Mouse (Mus musculus): Measurements from ENCODE around the gene Phf1. TPM values are rescaled to one million over a fixed set of nuclear protein-coding genes. Genes with fewer than 3 reads are reported as not detected.
A peak's percentile ranks its signal among the peaks of the same experiment; 100 is the strongest.

The Phf1 gene
- polyA plus RNA-seq, 1 experiment from 2014 or later: 7.5 TPM

GRCm38 (mm10) chr17:26938731-26939130 is 5.9 kb downstream of the Phf1 start:
- peak overlapping the region; percentile 55 for H3K4me3 ChIP-seq (ENCODE audit: low read depth, low read length)
- no peaks in the 10 kb centered on the region for H3K27me3 ChIP-seq (ENCODE audit: insufficient read depth, low read length)
- WGBS: 0% methylated on average over 22 of the region's 22 CpGs
- H3K9ac ChIP-seq: peak overlapping the region; percentile 56
- ATAC-seq (ENCODE audit: insufficient read depth): peak; percentile 3; the same call in 1 of the 2 replicates
- peaks cover 36% of the 10 kb centered on the region for H3K36me3 ChIP-seq (ENCODE audit: insufficient read depth)
- peak overlapping the region; percentile 91 for H3K4me2 ChIP-seq
- peak overlapping the region; percentile 84 for H3K27ac ChIP-seq (ENCODE audit: low read depth)
- no peak for DNase-seq
- no peak for TF ChIP-seq CTCF (IDR thresholded peaks at IDR 0.05; ENCODE audit: low read depth)
- H3K9me3 ChIP-seq (ENCODE audit: low read depth, low read length): no peaks in the 10 kb centered on the region
- H3K4me1 ChIP-seq (ENCODE audit: insufficient read depth): 0 out of 2 replicates have a peak, but pooled peaks cover 8% of the 10 kb centered on the region

- 0 out of 2 replicates have a peak, but pooled peaks cover 8% of the 10 kb centered on the region for H3K4me1 ChIP-seq (ENCODE audit: insufficient read depth)
- peak within 1 kb of the TSS; percentile 96 for H3K27ac ChIP-seq (ENCODE audit: low read depth)
- peak within 1 kb of the TSS; percentile 91 for H3K4me2 ChIP-seq
- peak within 1 kb of the TSS; percentile 68 for H3K9ac ChIP-seq
- H3K4me3 ChIP-seq (ENCODE audit: low read depth, low read length): peak within 1 kb of the TSS; percentile 55
- no peaks in the 10 kb centered on the region for H3K27me3 ChIP-seq (ENCODE audit: insufficient read depth, low read length)
- peaks cover 32% of the 10 kb centered on the region for H3K36me3 ChIP-seq (ENCODE audit: insufficient read depth)
- DNase-seq (peak; percentile 100), ATAC-seq (ENCODE audit: insufficient read depth) (peak; percentile 93)
- TF ChIP-seq CTCF (IDR thresholded peaks at IDR 0.05; ENCODE audit: low read depth): no peak
- no peaks in the 10 kb centered on the region for H3K9me3 ChIP-seq (ENCODE audit: low read depth, low read length)
- WGBS: under 1% methylated on average over 68 of the region's 70 CpGs
These were observed 6.5 kb downstream of the Phf1 start, which contains the start of gene Cuta for GRCm38 (mm10) chr17:26939178-26939972. Gene Cuta (minus strand): TSS chr17:26939569.

GRCm38 (mm10) chr17:26939973-26940300 is 7.1 kb downstream of the Phf1 start:
- TF ChIP-seq CTCF (IDR thresholded peaks at IDR 0.05; ENCODE audit: low read depth): no peak
- Histone ChIP-seq H3K27me3 (ENCODE audit: insufficient read depth, low read length) (no peaks in the 10 kb centered on the region), H3K9me3 (ENCODE audit: low read depth, low read length) (no peaks in the 10 kb centered on the region), H3K4me2 (peak overlapping the region; percentile 88), H3K27ac (ENCODE audit: low read depth) (peak overlapping the region; percentile 96), H3K36me3 (ENCODE audit: insufficient read depth) (peaks cover 27% of the 10 kb centered on the region), H3K4me1 (ENCODE audit: insufficient read depth) (0 out of 2 replicates have a peak, but pooled peaks cover 8% of the 10 kb centered on the region), H3K9ac (peak overlapping the region; percentile 68), H3K4me3 (ENCODE audit: low read depth, low read length) (peak overlapping the region; percentile 55)
- 3% methylated on average over 3 of the region's 3 CpGs for WGBS
- DNase-seq (no peak), ATAC-seq (ENCODE audit: insufficient read depth) (peak; percentile 4; the same call in 1 of the 2 replicates)

- no peak for ATAC-seq (ENCODE audit: insufficient read depth)
- Histone ChIP-seq H3K9ac (peak within 1 kb of the TSS; percentile 68), H3K36me3 (ENCODE audit: insufficient read depth) (peaks cover 14% of the 10 kb centered on the region), H3K4me3 (ENCODE audit: low read depth, low read length) (peak within 1 kb of the TSS; percentile 55), H3K4me2 (peak within 1 kb of the TSS; percentile 88), H3K27me3 (ENCODE audit: insufficient read depth, low read length) (no peaks in the 10 kb centered on the region), H3K27ac (ENCODE audit: low read depth) (peak within 1 kb of the TSS; percentile 96), H3K4me1 (ENCODE audit: insufficient read depth) (peaks cover 14% of the 10 kb centered on the region; the same call in 1 of the 2 replicates), H3K9me3 (ENCODE audit: low read depth, low read length) (no peaks in the 10 kb centered on the region)
- 4% methylated on average over 22 of the region's 24 CpGs for WGBS
- no peak for TF ChIP-seq CTCF (IDR thresholded peaks at IDR 0.05; ENCODE audit: low read depth)
- DNase-seq: peak; percentile 43
These were observed 8.4 kb downstream of the Phf1 start, which contains the start of gene Syngap1 for GRCm38 (mm10) chr17:26941031-26941789. Gene Syngap1 (plus strand): TSS chr17:26941253.

GRCm38 (mm10) chr17:26941841-26942570 is 9.2 kb downstream of the Phf1 start:
- ATAC-seq (ENCODE audit: insufficient read depth): no peak
- H3K4me1 ChIP-seq (ENCODE audit: insufficient read depth): peaks cover 17% of the 10 kb centered on the region; the same call in 1 of the 2 replicates
- DNase-seq: no peak
- H3K9me3 ChIP-seq (ENCODE audit: low read depth, low read length): no peaks in the 10 kb centered on the region
- WGBS: 14% methylated on average over 4 of the region's 4 CpGs
- H3K36me3 ChIP-seq (ENCODE audit: insufficient read depth): peaks cover 6% of the 10 kb centered on the region
- no peak overlapping the region for H3K27ac ChIP-seq (ENCODE audit: low read depth)
- no peak for TF ChIP-seq CTCF (IDR thresholded peaks at IDR 0.05; ENCODE audit: low read depth)
- peak overlapping the region; percentile 57 for H3K9ac ChIP-seq
- H3K4me2 ChIP-seq: peak overlapping the region; percentile 88
- no peaks in the 10 kb centered on the region for H3K27me3 ChIP-seq (ENCODE audit: insufficient read depth, low read length)
- peak overlapping the region; percentile 46 for H3K4me3 ChIP-seq (ENCODE audit: low read depth, low read length)

GRCm38 (mm10) chr17:26945824-26946495 is 13.1 kb downstream of the Phf1 start:
- no peak for ATAC-seq (ENCODE audit: insufficient read depth)
- 32% methylated on average over 13 of the region's 13 CpGs for WGBS
- H3K36me3 ChIP-seq (ENCODE audit: insufficient read depth): no peaks in the 10 kb centered on the region
- H3K4me1 ChIP-seq (ENCODE audit: insufficient read depth): peaks cover 22% of the 10 kb centered on the region
- H3K27ac ChIP-seq (ENCODE audit: low read depth): peak overlapping the region; percentile 80
- peak overlapping the region; percentile 65 for H3K9ac ChIP-seq
- peak overlapping the region; percentile 46 for H3K4me3 ChIP-seq (ENCODE audit: low read depth, low read length)
- no peaks in the 10 kb centered on the region for H3K9me3 ChIP-seq (ENCODE audit: low read depth, low read length)
- no peak for DNase-seq
- H3K4me2 ChIP-seq: peak overlapping the region; percentile 86
- TF ChIP-seq CTCF (IDR thresholded peaks at IDR 0.05; ENCODE audit: low read depth): no peak
- H3K27me3 ChIP-seq (ENCODE audit: insufficient read depth, low read length): no peaks in the 10 kb centered on the region
